Mouse (Mus musculus): Measurements from ENCODE around the gene Prkar1a.
"Not testable (repeated sequence)": the region's sequence is repeated elsewhere in the genome, so short reads cannot be mapped to it uniquely, and the experiment has no call there.

The Prkar1a gene

DNA sequence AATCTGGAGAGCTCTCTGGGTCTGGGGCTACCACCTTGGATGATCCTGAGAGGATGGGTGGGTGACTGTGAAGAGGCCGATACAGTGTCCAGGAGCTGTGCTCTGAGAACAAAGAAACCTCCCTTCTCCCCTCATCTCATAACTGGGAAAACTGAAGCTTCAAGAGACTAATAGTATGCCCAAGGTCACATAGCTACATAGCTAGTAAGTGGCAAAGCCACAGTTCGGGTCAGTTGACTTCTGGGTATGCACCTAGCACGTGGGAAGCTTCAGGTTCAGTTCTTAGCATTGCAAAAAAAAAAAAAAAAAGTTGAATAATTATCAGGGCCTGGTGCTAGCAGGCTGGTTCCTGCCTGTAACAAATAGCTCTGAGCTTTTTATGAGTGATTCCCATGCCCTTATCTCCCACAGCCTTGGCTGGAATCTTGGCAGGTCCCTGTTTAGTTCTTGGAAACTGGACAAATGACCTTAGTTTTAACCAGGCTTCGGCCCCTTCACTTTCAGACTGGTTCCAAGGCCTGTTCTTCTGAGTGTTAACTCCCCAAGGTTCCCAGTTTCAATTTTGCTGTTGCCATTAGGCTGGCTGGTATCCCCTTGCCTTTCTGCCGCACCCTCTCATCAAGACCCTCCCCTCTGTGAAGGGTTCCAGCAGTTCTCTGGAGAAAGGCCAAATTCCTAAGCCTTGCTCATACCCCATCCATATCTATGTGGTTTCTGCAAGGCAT, 7.5 kb upstream of the Prkar1a start:
- DNase-seq (ENCODE audit: low read depth, low spot score): no peak

DNA sequence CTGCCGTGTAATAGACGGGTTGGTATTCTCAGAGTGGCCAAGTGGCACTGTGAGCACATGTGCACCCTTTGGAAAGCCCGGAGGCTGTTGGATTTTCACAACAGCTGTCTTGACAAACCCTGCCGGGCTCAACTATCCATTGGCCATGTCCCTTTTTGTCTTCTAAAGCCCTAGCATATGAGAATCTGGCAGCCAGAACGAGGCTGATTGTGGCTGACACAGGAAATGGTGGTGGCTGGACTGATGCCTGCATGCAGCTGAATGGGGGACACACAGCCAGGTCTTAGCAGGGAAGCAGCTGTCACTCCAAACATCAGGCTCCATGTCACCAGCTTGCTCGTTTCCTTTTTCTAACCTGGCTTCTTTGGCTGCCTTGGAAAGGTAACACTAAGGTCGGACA, 695 bp upstream of the Prkar1a start:
- no peak for DNase-seq (ENCODE audit: low read depth, low spot score)

DNA sequence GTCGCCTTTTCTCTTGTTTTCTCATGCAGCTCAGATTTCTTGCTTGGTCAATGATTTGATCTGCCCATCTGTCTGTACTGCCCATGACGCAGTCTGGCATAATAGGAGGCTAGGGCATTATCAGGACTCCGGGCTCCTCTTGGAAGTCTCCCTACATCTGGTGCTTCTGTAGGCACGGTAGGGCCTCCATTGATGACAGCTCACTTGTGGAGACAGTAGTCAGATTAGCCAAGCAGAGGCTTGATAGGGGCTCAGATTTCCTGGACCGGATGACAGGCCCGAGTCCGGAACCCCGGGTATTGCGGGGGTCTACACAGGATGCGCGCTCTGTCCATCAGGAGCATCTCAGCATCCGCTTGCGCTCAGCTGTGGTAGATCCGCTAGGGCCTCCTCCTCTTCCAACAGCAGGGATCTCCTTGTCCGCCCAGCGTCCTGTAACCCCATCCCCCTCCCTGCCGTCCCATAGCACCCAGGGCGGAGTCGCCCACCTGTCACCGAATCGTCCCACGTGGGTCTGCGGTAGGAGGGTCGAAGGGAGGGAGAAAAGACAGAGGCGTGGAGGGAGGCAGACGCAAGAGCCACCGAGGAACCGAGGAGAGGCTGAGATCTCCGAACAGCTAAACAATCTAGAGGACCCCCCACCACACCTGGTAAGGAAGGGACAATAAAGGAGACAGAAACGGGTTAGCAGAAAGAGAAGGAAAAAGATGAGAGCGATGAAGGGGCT, 933 bp downstream of the Prkar1a start:
- DNase-seq (ENCODE audit: low read depth, low spot score): peak; percentile 68

DNA sequence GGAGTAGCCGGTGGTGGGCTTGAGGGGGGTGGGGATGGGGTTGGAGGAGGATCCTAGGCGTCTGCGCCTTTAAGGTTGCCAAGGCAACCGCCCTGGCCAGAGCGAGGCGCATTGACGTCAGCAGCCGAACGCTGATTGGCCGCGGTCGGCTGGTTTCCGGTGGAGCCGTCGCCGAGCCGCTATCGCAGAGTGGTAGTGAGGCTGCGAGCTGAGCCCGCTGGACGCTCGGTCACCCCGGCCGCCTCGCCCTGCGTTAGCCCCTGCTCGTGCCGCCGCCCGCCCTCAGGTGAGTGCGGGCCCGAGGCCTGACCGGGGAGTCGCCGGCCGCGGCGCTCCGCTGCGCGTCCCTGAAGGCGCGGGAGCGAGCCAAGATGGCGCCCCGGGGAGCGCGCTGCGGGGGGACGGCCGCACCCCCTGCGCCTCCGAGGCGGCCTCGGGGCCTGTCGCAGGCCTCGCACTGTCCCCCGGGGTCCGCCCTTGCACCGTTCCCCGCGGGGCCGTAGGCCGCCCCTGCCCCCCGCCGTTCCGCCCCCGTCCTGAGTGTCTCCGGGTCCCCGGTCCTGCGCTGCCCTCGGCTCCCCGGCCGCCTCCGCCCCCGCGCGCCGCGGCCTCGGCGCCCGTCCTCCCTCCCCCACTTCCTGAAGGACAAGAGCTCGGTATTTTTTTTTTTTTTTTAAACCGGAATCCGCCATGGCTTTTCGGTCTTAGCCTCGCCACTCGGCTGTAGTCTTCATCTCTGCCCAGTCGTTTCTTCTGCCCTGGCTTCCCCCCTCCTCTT, 1.8 kb downstream of the Prkar1a start:
- peak; percentile 90 for DNase-seq (ENCODE audit: low read depth, low spot score)

DNA sequence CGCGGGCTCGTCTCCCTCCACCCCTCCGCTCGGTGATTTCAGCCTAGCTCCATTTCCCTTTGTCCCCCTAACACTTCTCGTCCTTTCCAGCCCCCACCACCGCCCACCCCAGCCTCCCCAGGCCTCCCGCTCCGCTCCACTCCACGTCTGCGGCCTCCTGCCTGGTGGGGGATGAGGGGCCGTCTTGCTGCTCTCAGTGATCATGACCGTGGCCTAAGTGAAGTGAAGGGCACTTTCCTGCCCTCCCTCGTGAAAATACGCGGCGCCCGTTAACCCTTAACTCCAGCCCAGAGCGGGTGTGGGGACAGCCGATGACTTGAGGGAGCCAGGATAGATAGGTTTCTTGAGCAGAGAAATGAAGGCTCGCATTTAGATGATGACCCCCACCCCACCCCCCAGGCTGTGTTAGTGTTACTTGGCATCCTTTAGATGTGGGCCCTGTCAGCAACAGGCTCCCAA, 2.4 kb downstream of the Prkar1a start:
- no peak for DNase-seq (ENCODE audit: low read depth, low spot score)

DNA sequence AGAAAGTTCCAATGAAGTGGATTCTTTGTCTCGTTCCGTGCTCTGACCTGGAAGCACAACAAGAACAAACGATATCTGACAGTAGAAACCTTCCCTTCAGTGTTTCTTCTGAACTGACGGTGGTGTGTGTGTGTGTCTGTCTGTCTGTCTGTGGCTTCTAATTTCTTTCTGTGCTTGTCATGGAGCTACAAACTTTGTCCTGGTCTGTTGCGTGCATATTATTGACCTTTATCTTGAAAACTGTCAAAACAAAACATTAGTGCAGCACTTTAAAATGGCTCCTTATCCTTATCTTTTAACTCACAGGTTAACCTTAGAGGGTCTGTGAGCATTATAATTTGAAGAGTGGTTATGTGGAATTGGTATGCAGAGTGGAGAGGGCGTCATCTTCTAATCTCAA, 3.3 kb downstream of the Prkar1a start:
- no peak for DNase-seq (ENCODE audit: low read depth, low spot score)

DNA sequence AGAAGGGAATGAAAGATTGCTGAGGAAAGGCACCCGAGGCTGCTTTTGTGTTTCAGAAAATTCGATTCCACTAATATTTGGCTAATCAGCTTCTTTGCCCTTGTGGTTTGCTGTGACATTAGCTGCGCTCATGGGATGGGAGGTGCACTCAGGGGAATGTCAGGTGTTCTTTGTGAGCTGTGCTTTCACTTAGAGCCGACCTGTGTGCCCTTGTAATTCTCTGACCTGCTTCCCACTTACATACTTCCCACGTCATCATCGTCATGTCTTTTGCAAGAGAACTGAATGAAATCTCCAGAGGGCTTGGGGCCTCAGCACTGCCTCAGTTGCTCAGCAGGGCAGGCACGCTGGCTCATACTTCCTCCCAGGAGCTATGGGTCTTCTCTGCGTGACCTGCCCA, 4.0 kb downstream of the Prkar1a start:
- DNase-seq (ENCODE audit: low read depth, low spot score): no peak

DNA sequence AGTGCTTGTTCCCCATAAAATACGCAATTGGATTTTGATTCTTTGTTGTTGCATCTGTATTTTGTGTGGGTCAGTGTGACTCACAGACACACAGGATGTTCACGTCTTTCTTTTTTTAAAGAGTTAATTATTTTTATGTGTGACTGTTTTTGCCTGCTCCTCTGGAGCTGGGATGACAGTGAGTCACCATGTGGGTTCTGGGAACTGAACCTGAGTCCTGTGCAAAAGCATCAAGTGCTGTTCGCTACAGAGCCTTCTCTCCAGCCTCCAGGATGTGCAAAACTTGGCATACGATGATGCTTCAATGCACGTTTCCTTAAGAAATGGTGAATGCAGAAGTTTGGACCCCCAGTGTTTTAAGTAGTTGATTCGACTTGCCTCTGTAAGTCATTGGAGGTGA, 5.4 kb downstream of the Prkar1a start:
- DNase-seq (ENCODE audit: low read depth, low spot score): no peak

DNA sequence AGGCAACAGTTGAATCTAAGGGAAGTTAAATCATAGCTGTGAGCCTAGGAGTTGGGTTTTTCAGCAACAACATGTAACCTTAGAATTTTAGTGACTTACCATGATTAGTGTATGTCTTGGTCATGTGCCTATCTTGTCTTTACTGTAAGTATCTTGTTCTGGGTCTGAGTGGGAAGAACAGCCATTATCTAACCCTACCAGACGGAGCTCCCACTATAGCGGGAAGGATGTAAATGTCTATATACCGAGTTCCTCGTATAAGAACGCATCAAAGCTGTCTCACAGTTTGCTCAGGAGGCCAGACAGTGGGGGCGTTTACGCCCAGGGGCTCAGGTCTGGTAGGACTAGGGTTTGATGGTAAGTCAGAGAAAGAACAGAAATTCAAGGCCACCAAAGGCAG, 7.0 kb downstream of the Prkar1a start:
- no peak for DNase-seq (ENCODE audit: low read depth, low spot score)

DNA sequence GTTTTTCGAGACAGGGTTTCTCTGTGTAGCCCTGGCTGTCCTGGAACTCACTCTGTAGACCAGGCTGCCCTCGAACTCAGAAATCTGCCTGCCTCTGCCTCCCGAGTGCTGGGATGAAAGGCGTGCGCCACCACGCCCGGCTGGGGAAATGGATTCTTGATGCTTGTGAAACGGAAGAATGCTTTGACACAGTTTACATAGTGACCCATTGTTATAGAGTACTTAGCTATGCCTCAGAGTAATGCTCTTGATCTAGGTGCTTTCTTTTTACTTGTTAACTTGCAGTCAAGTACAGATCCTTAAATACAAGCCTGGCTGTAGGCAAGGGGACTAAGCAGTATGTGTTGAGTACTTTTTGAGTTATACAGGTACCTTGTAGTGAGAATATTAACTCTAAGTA, 11.3 kb downstream of the Prkar1a start:
- not testable (repeated sequence) for DNase-seq (ENCODE audit: low read depth, low spot score)

DNA sequence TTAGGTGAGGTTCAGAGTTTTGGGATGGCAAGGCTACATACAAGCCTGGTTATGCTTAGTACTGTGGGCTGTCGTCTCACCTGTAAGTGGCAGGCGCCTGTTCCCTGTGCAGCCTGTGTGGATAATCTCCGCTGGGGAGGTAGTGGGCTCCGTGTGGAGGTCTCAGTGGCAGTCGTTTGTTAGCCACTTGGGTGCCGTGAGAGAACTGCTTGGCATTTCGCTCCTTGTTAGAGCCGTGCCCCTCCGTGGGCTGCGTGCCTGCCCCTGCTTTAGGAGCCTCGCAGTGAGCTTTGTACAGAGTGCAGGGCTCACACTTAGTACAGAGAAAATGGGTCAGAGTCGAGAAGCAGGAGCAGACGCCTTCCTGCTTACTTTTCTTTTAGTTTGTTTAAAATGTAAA, 15.1 kb downstream of the Prkar1a start:
- DNase-seq (ENCODE audit: low read depth, low spot score): no peak

DNA sequence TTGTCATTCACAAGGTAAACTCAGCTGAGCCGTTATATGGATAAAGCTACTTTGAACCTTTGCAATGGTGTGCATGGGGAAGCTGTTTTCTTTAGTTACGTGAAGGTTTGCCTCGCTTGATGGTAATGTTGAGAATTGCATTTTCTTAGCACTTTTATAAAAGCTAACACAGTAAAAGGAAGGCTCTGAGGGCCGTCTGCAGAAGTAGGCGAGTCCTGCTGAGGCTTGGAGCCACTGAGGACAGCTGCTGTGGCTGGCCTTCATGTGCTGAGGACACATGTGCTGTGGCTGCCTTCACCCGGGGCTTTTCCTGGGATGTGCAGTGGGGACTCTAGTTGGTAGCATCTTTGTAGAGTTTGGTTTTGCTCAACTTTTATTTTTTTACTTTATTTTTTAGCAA, 16.2 kb downstream of the Prkar1a start:
- DNase-seq (ENCODE audit: low read depth, low spot score): no peak

DNA sequence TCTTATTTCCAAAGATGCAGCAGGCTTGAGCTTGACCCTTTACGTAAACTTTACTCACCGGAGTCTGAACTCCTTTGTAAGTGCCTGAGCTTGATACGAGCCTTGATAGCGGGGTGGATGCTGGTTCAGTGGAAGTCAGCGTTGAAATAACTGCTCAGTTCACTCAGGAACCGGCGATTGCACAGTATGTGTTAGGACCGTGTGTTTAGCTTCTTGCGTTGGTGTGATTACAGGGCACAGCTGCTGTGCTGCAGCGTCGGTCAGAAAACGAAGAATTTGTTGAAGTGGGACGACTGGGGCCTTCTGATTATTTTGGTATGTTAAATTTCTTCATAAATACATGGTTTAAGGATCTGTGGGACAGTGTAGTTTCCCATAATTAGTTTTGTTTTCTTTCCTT, 17.2 kb downstream of the Prkar1a start:
- no peak for DNase-seq (ENCODE audit: low read depth, low spot score)

DNA sequence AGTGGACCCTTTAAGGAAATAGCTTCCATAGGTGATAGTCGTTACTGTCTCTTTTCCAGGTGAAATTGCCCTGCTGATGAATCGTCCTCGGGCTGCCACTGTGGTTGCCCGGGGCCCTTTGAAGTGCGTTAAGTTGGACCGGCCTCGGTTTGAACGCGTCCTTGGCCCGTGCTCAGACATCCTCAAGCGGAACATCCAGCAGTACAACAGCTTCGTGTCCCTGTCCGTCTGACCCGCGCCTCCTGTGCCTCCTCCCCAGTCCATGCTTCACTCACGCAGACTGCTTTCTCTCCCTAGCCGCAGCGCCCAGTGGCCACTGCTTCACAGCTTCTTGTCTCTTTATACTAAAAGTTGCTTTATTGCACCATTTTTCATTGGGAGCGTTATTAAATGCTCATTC, 18.2 kb downstream of the Prkar1a start:
- no peak for DNase-seq (ENCODE audit: low read depth, low spot score)

DNA sequence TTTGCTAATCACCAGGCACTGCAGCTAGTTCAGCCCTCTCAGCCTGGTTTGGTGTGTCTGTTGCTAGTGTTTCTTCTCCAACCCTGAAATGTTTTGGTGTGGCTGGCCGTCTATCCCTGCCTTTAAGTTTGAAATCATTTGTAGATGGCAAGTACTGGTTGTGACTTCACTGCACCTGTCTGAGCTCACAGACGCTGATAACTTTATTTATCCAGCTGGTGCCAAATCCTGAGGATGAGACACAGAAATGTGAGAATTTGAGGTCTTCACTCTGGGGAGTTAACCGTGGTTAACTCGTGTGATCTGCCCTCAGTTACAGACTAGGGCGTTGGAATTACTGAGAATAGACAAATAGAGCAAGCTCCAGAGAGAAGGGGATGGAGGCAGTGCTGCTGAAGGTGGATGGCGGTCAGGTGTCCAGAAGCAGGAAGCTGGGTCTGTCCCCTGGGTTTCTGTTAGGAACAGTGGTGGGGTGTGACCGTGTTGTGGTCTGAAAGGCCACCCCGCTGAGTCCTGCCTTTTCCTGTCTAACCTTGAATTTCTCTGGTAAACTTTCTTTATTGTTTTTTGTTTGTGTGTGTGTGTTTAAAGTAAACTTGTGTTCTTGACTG, 19.0 kb downstream of the Prkar1a start:
- DNase-seq (ENCODE audit: low read depth, low spot score): no peak

DNA sequence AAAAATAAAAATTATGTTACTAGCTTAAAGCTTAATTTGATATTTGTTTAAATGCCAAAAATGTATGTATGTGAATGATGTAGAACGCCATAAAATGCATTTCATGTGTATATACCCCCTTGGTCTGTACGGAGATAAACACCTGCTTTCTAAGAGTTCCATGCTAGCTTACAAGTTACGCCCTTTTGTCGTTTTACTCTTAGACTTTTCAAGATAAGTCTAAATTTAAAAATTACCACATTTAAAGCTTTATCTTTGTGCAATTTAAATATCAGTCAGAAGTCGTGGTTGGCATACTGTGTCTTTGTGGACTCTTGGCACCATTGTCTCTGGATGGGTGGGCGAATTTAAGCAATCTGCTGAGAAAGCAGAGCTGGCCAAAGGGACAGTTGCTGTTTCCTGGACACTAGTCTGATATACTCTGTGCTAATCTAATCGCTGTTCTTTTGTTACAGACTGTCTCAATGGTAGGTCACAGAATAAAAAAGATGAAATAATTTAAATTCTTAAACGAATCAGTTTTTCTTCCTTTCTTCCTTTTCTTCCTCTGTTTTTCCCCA, 20.0 kb downstream of the Prkar1a start:
- no peak for DNase-seq (ENCODE audit: low read depth, low spot score)

DNA sequence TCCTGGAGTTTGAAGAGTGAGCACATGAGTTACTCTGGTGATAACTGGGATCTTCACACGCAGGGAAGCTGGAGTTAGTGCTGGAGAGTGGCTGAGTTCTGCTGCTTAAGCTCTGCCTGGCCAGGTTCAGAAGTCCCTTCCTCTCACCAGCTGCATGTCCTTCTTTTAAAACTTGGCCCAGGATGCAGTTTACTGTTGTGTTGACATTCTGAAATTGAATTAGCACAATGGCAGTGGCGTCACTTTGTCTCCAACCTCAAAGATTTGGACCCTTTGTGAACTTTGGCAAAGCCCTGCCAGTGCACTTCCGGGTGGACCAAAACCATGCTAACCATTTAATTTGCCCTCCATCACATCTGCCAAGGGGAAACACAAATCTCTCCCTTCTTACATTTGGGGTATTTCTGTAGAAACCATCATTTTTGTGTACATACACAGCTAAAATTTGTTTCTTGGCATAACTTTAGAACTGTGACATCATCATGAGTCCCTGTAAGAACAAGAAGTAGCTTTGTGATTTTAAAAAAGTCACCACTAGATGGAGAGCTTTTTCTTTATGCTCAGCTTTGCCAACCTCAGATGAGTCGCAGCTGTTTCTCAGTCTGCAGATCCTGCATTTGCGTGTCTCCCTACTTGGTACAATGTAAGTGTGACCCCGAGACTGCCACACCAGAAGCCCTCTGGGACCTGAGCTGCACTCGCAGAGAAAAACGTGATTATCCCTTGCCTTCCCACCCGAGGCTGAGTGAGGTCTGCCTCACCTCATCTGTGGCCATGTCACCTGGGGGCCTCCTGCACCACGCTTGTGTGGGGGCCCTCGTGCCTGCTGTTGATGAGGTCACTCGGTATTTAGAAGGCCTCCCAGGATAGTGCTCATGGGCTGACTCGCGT, 21.1 kb downstream of the Prkar1a start:
- peak; percentile 69 for DNase-seq (ENCODE audit: low read depth, low spot score)

DNA sequence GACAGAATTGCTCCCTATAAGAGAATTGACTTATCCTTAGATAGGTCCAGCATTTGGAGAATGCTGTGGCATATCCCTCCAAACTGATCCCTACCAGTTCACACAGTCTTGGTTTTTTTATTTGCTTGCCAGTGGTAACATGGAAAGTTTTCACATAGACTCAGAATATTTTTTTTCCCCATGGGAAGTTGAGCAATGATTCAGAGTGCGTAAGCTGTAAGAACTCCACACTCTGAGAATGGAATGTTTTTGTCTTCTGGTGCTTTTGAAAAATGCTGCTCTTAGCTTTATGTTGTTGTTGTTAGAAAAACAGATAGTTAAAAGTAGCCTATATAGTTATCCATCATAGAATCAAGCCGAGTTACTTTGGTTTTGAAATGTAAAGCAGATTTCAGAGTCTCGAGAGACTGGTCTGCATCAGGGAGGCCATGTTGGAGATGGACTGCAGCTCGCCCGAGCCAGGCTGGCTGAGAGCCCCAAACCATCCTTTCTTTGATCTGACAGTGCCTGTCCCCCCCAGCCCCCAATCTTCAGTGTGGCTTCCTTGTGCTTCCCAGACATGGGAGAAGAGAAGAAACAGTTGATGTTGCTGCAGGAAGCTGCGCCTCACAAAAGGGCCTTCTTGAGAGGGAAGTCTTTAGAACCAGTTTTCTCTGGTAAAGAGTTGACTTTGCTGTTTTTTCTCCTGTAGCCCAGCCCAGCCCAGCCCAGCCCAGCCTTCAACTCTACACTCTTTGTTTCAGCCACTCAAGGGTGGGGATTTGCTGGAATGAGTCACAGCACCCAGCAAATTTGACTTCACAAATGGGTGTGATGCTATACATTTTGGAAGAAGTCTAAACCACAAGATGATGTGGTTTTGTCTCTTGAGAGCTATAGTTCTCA, 22.2 kb downstream of the Prkar1a start:
- DNase-seq (ENCODE audit: low read depth, low spot score): peak; percentile 54

DNA sequence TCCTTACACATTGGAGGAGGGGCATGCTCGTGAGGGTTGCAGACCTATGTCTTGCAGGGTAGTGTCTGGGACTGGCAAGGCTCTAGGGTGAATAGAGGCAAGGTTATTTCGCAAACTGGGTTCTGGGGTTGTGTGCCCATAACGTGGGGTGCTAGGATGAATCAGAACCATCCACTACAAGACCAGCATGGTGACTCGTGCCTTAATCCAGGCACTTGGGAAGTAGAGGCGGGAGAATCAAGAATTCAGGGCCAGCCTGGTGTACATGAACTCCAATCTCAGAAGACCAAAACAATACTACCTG, 22.8 kb downstream of the Prkar1a start:
- no peak for DNase-seq (ENCODE audit: low read depth, low spot score)

DNA sequence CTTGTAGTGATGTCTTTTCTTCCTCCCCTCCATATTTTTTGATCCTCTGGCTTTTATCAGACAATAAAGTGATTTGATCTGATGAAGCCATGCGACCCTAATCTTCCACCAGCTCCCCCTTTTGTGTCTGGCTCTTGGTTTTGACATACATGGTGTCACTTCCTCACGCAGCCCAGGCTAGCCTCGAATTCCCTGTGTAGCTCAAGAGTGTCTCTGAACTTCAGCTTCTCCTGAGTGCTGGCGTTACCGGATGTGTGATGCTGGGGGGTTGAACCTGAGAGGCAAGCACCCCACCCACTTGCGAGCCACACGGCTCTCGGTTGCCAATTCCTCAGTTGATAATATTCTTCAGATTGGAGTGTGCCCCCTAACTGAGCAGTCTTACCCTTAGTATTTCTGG, 23.2 kb downstream of the Prkar1a start:
- DNase-seq (ENCODE audit: low read depth, low spot score): no peak

Data from skeletal muscle tissue, adult 2 months (tissue).